Mouse (Mus musculus): ENCODE data around the gene Tex36. TPM values are rescaled to one million over a fixed set of nuclear protein-coding genes. Genes with fewer than 3 reads are reported as not detected.

Tex36 gene
- polyA plus RNA-seq, 1 experiment from 2014 or later: not detected

DNA sequence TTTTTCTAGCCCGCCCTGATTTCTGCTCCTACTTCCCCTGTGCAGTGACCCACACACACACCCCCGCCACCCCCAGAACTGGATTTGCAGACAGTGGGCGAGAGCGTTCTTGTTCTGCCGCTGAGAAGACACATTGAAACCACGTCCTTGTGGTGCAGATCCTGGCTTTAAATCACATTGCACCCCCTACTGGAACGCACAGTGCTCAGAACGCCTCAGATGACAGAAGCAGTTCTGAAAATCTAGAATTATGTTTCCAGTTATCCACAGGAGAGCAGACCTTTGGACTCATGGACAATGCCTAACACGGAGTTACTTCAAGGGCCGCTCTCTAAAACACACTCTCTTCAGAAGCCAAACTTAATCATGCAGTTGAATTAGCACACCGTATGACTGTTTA, 18.8 kb upstream of the Tex36 start:
- H3K4me2 ChIP-seq (replicated peaks): no peak overlapping the region
- H3K36me3 ChIP-seq: no peaks in the 10 kb centered on the region
- 57% methylated on average over 11 of the region's 11 CpGs for WGBS
- H3K27ac ChIP-seq (replicated peaks): no peak overlapping the region
- H3K9ac ChIP-seq (replicated peaks): no peak overlapping the region
- H3K27me3 ChIP-seq: no peaks in the 10 kb centered on the region
- no peak for ATAC-seq (ENCODE audit: low FRiP score, low read depth)
- no peaks in the 10 kb centered on the region for H3K9me3 ChIP-seq
- H3K4me3 ChIP-seq: no peak overlapping the region
- H3K4me1 ChIP-seq: no peaks in the 10 kb centered on the region

DNA sequence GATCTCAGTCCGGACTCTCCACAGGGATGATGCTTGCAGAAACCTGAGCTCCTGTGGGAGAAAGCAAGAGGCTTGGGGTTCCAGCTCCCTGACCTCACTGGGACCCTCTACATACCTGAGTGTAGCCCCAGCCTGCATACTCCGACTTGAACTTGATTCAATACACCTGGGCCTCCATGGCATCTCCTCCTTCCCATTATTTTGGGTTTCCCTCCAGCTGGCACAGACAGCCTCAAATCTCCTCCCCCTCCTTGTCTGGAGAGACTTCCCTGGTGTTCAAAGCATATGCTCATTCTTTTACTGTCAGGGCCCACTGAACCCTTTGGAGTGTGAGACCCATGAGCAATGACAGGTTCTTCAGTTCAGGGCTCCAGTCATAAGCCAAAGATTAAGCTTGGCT, 11.0 kb upstream of the Tex36 start:
- no peaks in the 10 kb centered on the region for H3K36me3 ChIP-seq
- H3K27me3 ChIP-seq: no peaks in the 10 kb centered on the region
- no peak overlapping the region for H3K4me3 ChIP-seq
- no peak overlapping the region for H3K9ac ChIP-seq (replicated peaks)
- no peaks in the 10 kb centered on the region for H3K9me3 ChIP-seq
- no peak overlapping the region for H3K27ac ChIP-seq (replicated peaks)
- peaks cover 11% of the 10 kb centered on the region; the same call in 1 of the 2 replicates for H3K4me1 ChIP-seq
- no peak overlapping the region for H3K4me2 ChIP-seq (replicated peaks)
- 76% methylated on average over 2 of the region's 2 CpGs for WGBS
- ATAC-seq (ENCODE audit: low FRiP score, low read depth): no peak

DNA sequence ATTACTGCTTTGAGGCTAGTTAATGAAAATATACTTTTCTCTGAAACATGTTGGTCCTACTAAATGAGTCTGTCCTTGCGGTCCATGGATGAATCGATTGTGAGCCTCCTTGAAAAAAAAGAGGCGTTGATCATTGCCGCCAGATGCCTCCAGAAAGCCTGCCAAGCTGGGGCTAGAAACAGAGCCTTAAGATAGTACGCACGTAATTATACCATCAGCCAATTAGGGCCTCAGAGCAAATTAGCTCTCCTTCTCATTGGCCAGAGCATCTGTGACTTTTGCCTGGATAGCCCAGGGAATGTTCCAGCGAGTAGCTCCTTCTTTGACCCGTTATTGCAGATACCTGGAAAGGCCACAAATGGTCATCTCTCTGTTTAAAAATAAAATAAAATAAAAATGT, 7.6 kb upstream of the Tex36 start:
- no peak overlapping the region for H3K9ac ChIP-seq (replicated peaks)
- H3K9me3 ChIP-seq: no peaks in the 10 kb centered on the region
- no peak for ATAC-seq (ENCODE audit: low FRiP score, low read depth)
- H3K4me2 ChIP-seq (replicated peaks): no peak overlapping the region
- H3K4me3 ChIP-seq: no peak overlapping the region
- no peak overlapping the region for H3K27ac ChIP-seq (replicated peaks)
- H3K27me3 ChIP-seq: no peaks in the 10 kb centered on the region
- 80% methylated on average over 8 of the region's 8 CpGs for WGBS
- no peaks in the 10 kb centered on the region for H3K36me3 ChIP-seq
- peaks cover 17% of the 10 kb centered on the region; the same call in 1 of the 2 replicates for H3K4me1 ChIP-seq

DNA sequence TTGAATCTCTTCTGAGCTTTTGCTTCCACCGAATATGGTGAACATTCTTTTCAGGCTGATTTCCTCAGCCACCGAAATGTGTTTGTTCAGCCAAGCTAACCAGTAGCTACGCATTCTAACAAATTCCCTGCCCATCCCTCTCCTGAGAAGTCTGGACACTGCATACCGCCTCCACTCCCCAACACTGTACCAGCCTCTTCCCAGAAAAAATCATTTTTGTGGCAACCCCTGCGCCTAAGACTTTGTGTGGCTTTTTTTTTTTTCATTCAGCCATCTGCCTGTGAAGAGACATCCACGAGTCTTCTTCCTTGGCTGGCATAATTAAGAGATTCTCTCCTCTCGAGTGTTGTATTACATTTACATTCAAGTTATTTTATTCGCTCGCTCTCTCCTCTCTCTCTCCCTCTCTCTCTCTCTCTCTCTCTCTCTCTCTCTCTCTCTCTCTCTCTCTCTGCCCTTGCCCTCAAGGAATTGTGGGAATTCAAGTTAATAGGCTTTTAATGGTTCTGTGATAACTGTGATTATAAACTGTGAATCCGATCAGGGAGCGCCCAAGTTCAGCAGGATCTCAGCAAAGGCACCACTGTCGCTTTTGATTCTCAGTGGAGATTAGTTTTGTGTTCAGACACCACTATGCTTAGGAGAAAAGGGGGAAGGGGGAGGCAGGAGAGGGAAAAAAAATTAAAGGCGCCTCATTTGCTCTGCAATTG, 6.8 kb upstream of the Tex36 start:
- Histone ChIP-seq H3K27me3 (no peaks in the 10 kb centered on the region), H3K9me3 (no peaks in the 10 kb centered on the region), H3K27ac (replicated peaks) (peak overlapping the region; percentile 54; the same call in 1 of the 2 replicates), H3K4me1 (peaks cover 17% of the 10 kb centered on the region; the same call in 1 of the 2 replicates), H3K9ac (replicated peaks) (no peak overlapping the region), H3K4me3 (no peak overlapping the region), H3K4me2 (replicated peaks) (no peak overlapping the region), H3K36me3 (no peaks in the 10 kb centered on the region)
- 50% methylated on average over 13 of the region's 13 CpGs for WGBS
- no peak for ATAC-seq (ENCODE audit: low FRiP score, low read depth)

DNA sequence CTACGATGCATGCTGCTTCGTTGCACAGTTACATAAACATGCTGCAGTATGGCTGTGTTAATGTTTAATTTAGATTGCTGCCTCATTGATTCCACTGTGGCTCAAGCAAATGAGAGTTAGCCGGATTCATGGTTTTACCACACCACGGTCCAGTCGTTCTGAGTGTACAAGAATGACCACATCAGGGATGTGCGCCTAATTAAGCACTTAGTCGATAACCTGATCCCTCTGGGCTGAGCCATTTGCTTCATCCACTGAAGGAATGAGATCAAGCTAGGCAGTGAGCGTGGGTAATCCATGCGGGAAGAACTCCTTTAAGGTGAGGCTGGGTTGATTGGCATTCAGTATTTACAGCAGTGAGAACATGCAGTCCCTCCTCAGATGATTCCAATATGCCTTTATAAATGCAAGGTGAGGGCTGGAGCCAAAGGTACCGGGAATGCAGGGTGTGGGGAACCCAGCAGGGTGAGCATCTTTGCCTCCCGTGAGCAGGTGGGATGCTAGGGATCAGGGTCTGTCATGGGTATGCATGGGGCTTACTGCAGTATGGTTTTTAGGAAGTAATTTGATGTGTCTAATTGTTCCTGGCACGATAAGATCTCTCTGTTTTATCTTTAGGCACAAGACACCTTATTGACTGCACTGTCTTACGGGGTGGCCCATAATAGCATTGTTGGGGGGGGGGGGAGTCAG, 6.1 kb upstream of the Tex36 start:
- H3K4me2 ChIP-seq (replicated peaks): no peak overlapping the region
- no peak overlapping the region for H3K9ac ChIP-seq (replicated peaks)
- no peak overlapping the region for H3K4me3 ChIP-seq
- H3K27me3 ChIP-seq: no peaks in the 10 kb centered on the region
- H3K36me3 ChIP-seq: no peaks in the 10 kb centered on the region
- no peak for ATAC-seq (ENCODE audit: low FRiP score, low read depth)
- WGBS: 61% methylated on average over 13 of the region's 13 CpGs
- H3K4me1 ChIP-seq: peaks cover 17% of the 10 kb centered on the region; the same call in 1 of the 2 replicates
- peak overlapping the region; percentile 54 for H3K27ac ChIP-seq (replicated peaks)
- H3K9me3 ChIP-seq: no peaks in the 10 kb centered on the region

DNA sequence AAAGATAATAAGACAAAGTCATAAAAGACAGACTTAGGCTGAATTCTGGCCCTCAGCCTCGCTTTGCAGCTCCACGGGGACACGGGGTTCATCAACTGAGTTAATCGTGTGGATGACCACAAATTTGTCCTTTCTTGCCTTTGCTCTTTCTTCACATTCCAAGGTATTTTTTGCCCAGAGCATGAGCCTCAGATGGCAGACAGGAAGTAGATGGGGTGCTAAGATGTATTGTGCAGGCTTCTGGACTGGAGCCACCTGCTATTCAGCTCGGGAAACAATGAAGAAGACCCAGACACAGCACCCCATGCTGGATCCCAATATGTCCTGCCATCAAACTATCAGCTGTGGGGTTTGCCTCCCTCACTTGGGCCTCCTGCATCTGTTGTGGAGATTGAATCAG, 5.4 kb upstream of the Tex36 start:
- no peak overlapping the region for H3K27ac ChIP-seq (replicated peaks)
- H3K4me3 ChIP-seq: no peak overlapping the region
- no peaks in the 10 kb centered on the region for H3K36me3 ChIP-seq
- H3K27me3 ChIP-seq: no peaks in the 10 kb centered on the region
- H3K9ac ChIP-seq (replicated peaks): no peak overlapping the region
- 81% methylated on average over 5 of the region's 5 CpGs for WGBS
- no peak for ATAC-seq (ENCODE audit: low FRiP score, low read depth)
- H3K4me1 ChIP-seq: peaks cover 17% of the 10 kb centered on the region; the same call in 1 of the 2 replicates
- no peaks in the 10 kb centered on the region for H3K9me3 ChIP-seq
- H3K4me2 ChIP-seq (replicated peaks): no peak overlapping the region

DNA sequence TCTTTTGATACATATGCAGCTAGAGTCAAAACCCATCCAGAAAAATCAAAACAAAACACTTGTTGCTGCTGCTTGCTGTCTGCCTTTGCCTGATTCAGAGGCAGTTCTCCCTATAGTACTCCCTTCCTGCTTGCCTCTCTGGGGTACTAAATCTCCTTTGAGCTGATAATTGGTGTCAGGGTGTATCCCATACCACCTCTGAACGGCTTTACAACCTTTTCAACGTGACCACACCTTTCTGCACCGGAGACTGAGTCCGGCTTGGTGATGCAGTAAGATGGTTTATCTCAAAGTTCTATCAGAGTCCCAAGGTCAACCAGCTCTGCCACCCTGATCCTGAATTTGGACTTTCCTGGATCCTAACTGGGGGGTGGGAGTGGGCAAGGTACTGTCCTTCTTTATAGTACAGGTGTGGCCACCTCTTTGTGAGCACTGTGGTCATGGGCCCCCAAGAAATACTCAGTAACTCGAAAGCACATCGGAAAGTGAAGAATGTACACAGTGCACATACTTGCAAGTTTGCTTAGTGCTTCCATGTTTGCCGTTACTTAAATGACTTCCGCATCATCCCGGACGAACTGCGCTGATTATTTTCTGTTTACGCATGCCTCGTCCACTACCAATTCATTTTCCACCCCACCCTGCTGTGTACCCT, 2.6 kb upstream of the Tex36 start:
- no peak for ATAC-seq (ENCODE audit: low FRiP score, low read depth)
- H3K27ac ChIP-seq (replicated peaks): no peak overlapping the region
- H3K9me3 ChIP-seq: no peaks in the 10 kb centered on the region
- H3K4me2 ChIP-seq (replicated peaks): no peak overlapping the region
- 88% methylated on average over 13 of the region's 13 CpGs for WGBS
- no peaks in the 10 kb centered on the region for H3K36me3 ChIP-seq
- H3K9ac ChIP-seq (replicated peaks): no peak overlapping the region
- no peaks in the 10 kb centered on the region for H3K27me3 ChIP-seq
- peaks cover 17% of the 10 kb centered on the region; the same call in 1 of the 2 replicates for H3K4me1 ChIP-seq
- H3K4me3 ChIP-seq: no peak overlapping the region

DNA sequence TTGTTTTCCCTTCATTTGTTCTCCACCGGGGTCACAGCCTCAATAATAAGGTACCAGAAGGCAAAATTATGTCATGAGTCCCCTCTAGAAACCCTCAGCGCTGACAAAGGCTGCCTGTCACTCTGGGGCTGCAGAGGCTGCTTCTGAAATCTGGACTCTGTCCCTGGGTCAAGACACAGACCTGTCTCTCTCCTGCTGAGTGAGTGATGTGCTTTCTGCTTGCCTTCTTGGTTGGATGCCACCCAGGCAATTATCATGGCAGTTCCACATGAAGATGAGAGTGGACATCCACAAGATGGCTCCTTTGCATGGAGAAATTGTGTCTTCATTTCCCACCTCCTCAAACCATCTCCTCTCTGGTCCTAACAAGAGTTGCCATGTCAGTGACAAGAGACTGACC, 1.2 kb upstream of the Tex36 start:
- H3K4me3 ChIP-seq: no peak overlapping the region
- WGBS: 83% methylated on average over 2 of the region's 2 CpGs
- H3K27ac ChIP-seq (replicated peaks): no peak overlapping the region
- no peak for ATAC-seq (ENCODE audit: low FRiP score, low read depth)
- H3K9ac ChIP-seq (replicated peaks): no peak overlapping the region
- no peaks in the 10 kb centered on the region for H3K36me3 ChIP-seq
- H3K4me2 ChIP-seq (replicated peaks): no peak overlapping the region
- H3K9me3 ChIP-seq: no peaks in the 10 kb centered on the region
- peaks cover 9% of the 10 kb centered on the region; the same call in 1 of the 2 replicates for H3K4me1 ChIP-seq
- H3K27me3 ChIP-seq: no peaks in the 10 kb centered on the region

DNA sequence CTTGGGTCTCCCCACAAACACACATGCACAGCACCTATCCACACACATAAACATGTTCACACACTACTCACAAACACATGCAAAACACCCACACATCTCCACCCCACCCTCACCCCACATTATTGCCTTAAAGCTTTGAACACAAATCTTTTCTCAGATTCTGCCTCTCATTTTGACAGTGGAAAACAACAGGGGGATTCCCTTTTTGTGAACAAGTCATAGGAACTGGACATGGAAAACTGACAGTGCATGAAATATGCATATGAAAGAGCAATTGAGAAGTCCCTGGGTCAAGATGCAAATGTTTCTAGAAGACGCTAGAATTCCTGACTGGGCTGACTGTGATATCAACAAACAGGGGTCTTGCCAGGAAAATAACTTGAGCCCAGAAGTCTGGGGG, 1.4 kb downstream of the Tex36 start:
- no peak for ATAC-seq (ENCODE audit: low FRiP score, low read depth)
- no peak overlapping the region for H3K27ac ChIP-seq (replicated peaks)
- no peak overlapping the region for H3K9ac ChIP-seq (replicated peaks)
- no peaks in the 10 kb centered on the region for H3K36me3 ChIP-seq
- 54% methylated on average over 1 of the region's 1 CpGs for WGBS
- no peaks in the 10 kb centered on the region for H3K27me3 ChIP-seq
- H3K9me3 ChIP-seq: no peaks in the 10 kb centered on the region
- H3K4me3 ChIP-seq: no peak overlapping the region
- H3K4me1 ChIP-seq: no peaks in the 10 kb centered on the region
- no peak overlapping the region for H3K4me2 ChIP-seq (replicated peaks)

DNA sequence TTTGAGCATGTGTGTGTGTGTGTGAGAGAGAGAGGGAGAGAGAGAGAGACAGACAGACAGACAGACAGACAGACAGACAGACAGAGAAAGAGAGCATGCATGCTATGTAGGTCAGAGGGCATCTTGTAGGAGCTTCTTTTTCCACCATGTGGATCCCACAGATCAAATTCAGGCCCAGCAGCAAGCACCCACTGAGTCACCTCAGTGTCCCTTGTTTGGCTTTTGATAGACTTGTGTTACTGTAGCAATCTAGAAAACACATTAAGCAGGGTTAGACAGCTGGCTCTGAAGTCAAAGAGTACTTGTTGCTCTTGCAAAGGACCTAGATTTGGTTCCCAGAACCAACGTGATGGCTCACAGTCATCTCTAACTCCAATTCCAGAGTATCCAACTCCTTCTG, 10.2 kb downstream of the Tex36 start:
- Histone ChIP-seq H3K4me2 (replicated peaks) (no peak overlapping the region), H3K9ac (replicated peaks) (no peak overlapping the region), H3K4me1 (no peaks in the 10 kb centered on the region), H3K27me3 (no peaks in the 10 kb centered on the region), H3K27ac (replicated peaks) (no peak overlapping the region), H3K4me3 (no peak overlapping the region), H3K9me3 (no peaks in the 10 kb centered on the region), H3K36me3 (no peaks in the 10 kb centered on the region)
- 91% methylated on average over 1 of the region's 1 CpGs for WGBS
- ATAC-seq (ENCODE audit: low FRiP score, low read depth): no peak

DNA sequence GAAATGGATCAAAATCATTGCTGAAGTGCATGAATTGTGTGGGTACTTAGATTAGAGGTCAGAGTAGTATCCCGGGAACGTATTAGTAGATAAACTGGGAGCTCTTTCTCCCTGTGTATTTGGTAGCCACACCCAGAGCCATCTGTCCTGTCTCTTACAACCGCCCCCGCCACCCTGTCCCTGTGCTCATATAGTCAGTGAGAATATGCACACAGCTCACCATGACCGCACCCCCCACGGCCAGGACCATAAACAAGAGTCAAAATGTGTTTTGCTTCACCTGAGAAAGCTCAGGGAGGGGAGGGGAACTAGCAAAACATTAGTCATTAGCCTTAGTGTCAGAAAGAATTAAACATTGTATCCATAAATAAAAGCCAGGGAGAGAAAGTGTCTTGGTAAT, 18.7 kb downstream of the Tex36 start:
- H3K9ac ChIP-seq (replicated peaks): no peak overlapping the region
- H3K27ac ChIP-seq (replicated peaks): no peak overlapping the region
- no peaks in the 10 kb centered on the region for H3K4me1 ChIP-seq
- no peaks in the 10 kb centered on the region for H3K27me3 ChIP-seq
- no peak overlapping the region for H3K4me2 ChIP-seq (replicated peaks)
- H3K9me3 ChIP-seq: no peaks in the 10 kb centered on the region
- H3K36me3 ChIP-seq: no peaks in the 10 kb centered on the region
- ATAC-seq (ENCODE audit: low FRiP score, low read depth): no peak
- 87% methylated on average over 6 of the region's 6 CpGs for WGBS
- no peak overlapping the region for H3K4me3 ChIP-seq

DNA sequence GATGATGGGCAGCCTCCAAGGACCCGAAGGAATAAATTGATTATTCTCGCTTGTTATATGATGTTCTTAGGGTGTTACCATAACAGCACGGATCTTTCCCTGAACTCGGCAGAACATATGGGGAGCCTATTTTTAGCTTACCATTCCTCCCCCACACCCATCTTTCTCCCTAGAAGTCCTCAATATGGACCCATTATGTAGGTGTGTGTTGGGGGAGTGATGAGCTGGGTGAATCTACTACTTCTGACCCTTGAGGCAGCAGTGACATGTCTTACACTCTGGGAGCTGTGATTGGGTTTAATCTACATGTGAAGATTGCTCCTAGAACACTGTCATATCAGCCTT, 21.7 kb downstream of the Tex36 start:
- H3K27me3 ChIP-seq: no peaks in the 10 kb centered on the region
- no peak overlapping the region for H3K27ac ChIP-seq (replicated peaks)
- no peaks in the 10 kb centered on the region for H3K9me3 ChIP-seq
- H3K4me2 ChIP-seq (replicated peaks): no peak overlapping the region
- no peak overlapping the region for H3K4me3 ChIP-seq
- H3K36me3 ChIP-seq: no peaks in the 10 kb centered on the region
- no peak overlapping the region for H3K9ac ChIP-seq (replicated peaks)
- no peak for ATAC-seq (ENCODE audit: low FRiP score, low read depth)
- 92% methylated on average over 4 of the region's 4 CpGs for WGBS
- H3K4me1 ChIP-seq: no peaks in the 10 kb centered on the region
